Mouse (Mus musculus): Measurements from ENCODE around the gene Agbl4.

Gene Agbl4

GRCm38 (mm10) chr4:111645831-111646166 lies 1248.3 kb downstream of the Agbl4 start:
- peak; percentile 19 for DNase-seq (ENCODE audit: low read depth, low spot score)

- DNase-seq (ENCODE audit: low read depth, low spot score), result no peak
These were observed 1256.0 kb downstream of the Agbl4 start for GRCm38 (mm10) chr4:111653451-111653850.

GRCm38 (mm10) chr4:111663730-111664129 lies 1266.3 kb downstream of the Agbl4 start:
- no peak for DNase-seq (ENCODE audit: low read depth, low spot score)

- DNase-seq (ENCODE audit: low read depth, low spot score), result no peak
These were observed 1266.7 kb downstream of the Agbl4 start for GRCm38 (mm10) chr4:111664146-111664545.

GRCm38 (mm10) chr4:111666713-111667112 lies 1269.3 kb downstream of the Agbl4 start:
- DNase-seq (ENCODE audit: low read depth, low spot score), result no peak

GRCm38 (mm10) chr4:111669369-111669768 lies 1271.9 kb downstream of the Agbl4 start:
- DNase-seq (ENCODE audit: low read depth, low spot score), result no peak

- no peak for DNase-seq (ENCODE audit: low read depth, low spot score)
These were observed 1273.3 kb downstream of the Agbl4 start for GRCm38 (mm10) chr4:111670566-111671421.

- no peak for DNase-seq (ENCODE audit: low read depth, low spot score)
These were observed 1274.0 kb downstream of the Agbl4 start for GRCm38 (mm10) chr4:111671440-111671839.

GRCm38 (mm10) chr4:111673904-111674303 lies 1276.4 kb downstream of the Agbl4 start:
- DNase-seq (ENCODE audit: low read depth, low spot score), result no peak

GRCm38 (mm10) chr4:111681926-111682325 lies 1284.5 kb downstream of the Agbl4 start:
- DNase-seq (ENCODE audit: low read depth, low spot score), result no peak

GRCm38 (mm10) chr4:111682793-111683192 lies 1285.3 kb downstream of the Agbl4 start:
- DNase-seq (ENCODE audit: low read depth, low spot score), result no peak

GRCm38 (mm10) chr4:111683843-111684242 lies 1286.4 kb downstream of the Agbl4 start:
- no peak for DNase-seq (ENCODE audit: low read depth, low spot score)

GRCm38 (mm10) chr4:111685951-111686350 lies 1288.5 kb downstream of the Agbl4 start:
- DNase-seq (ENCODE audit: low read depth, low spot score), result no peak

- peak; percentile 45 for DNase-seq (ENCODE audit: low read depth, low spot score)
These were observed 1289.5 kb downstream of the Agbl4 start for GRCm38 (mm10) chr4:111686951-111687350.

GRCm38 (mm10) chr4:111687613-111688012 lies 1290.2 kb downstream of the Agbl4 start:
- DNase-seq (ENCODE audit: low read depth, low spot score), result peak; percentile 61

GRCm38 (mm10) chr4:111691057-111691543 lies 1293.6 kb downstream of the Agbl4 start:
- no peak for DNase-seq (ENCODE audit: low read depth, low spot score)

GRCm38 (mm10) chr4:111701381-111701780 lies 1303.9 kb downstream of the Agbl4 start:
- no peak for DNase-seq (ENCODE audit: low read depth, low spot score)

GRCm38 (mm10) chr4:111704126-111704525 lies 1306.7 kb downstream of the Agbl4 start:
- DNase-seq (ENCODE audit: low read depth, low spot score), result no peak

GRCm38 (mm10) chr4:111704975-111705374 lies 1307.5 kb downstream of the Agbl4 start:
- DNase-seq (ENCODE audit: low read depth, low spot score), result no peak
